In genomic region chr12:81107278-81108100, GRCm38 (mm10) we compare ENCODE assay signal across 18 mouse cellular contexts.
DNase-seq lines count a peak whose midpoint lies in the region; ATAC-seq and TF ChIP-seq lines count a peak whose summit lies in the region.
"Had no signal": no experiment of that assay in that cellular context is flagged by ENCODE, and none has a peak within 500 bp of the region (broad histone marks: within the 10 kb centered on the region; RNA-seq: fewer than 3 reads in every experiment).

No protein-coding gene starts in this region.

- H3K9ac ChIP-seq in liver, postnatal 0 days (replicated peaks): no peak overlapping the region
- no peak overlapping the region for H3K9ac ChIP-seq in liver, embryonic 12.5 days
- H3K9ac ChIP-seq: embryonic facial prominence, embryonic 12.5 days; forebrain, postnatal 0 days; heart, embryonic 15.5 days; liver, embryonic 13.5 days; neural tube, embryonic 12.5 days had no signal

- peaks cover 11% of the 10 kb centered on the region; the same call in 1 of the 2 replicates for H3K4me1 ChIP-seq in liver, postnatal 0 days (ENCODE audit: insufficient read depth)
- 0 out of 2 replicates have a peak, but pooled peaks cover 9% of the 10 kb centered on the region for H3K4me1 ChIP-seq in liver, embryonic 12.5 days

- ATAC-seq in liver, postnatal 0 days: no peak
- ATAC-seq in liver, embryonic 12.5 days: no peak; the same call in 1 of the 2 replicates
- ATAC-seq: forebrain, postnatal 0 days; inflammation-experienced regulatory T-cells, adult 6 months had no signal

- DNase-seq in cerebellum, postnatal 10 days: peak; percentile 65 to 73
- no peak for DNase-seq in cerebellum, adult 8-10 months
- DNase-seq in liver, postnatal 0 days: no peak
- peak; percentile 45 for DNase-seq in adrenal gland, adult 8-10 months
- DNase-seq in adrenal gland, postnatal 25 days: peak; percentile 67
- DNase-seq in retina, postnatal 1 day: no peak
- DNase-seq: forebrain, postnatal 0 days; gastrocnemius, adult 2 months; layer of hippocampus, postnatal 36 days; liver, embryonic 13.5 days; right cerebral cortex, postnatal 4 days; thymus, adult 2 months had no signal

- no peaks in the 10 kb centered on the region for H3K9me3 ChIP-seq in liver, postnatal 0 days (ENCODE audit: low read length)
- H3K9me3 ChIP-seq in liver, embryonic 12.5 days (replicated peaks): no peaks in the 10 kb centered on the region
- H3K9me3 ChIP-seq: embryonic facial prominence, embryonic 12.5 days; heart, embryonic 15.5 days; liver, embryonic 13.5 days; neural tube, embryonic 12.5 days had no signal

- TF ChIP-seq CTCF in liver, postnatal 0 days (IDR thresholded peaks at IDR 0.05; ENCODE audit: low read depth): no peak

- H3K27ac ChIP-seq in liver, postnatal 0 days (ENCODE audit: low read depth): 0 out of 2 replicates have a peak overlapping the region, but pooled peaks have one; percentile 18
- no peak overlapping the region for H3K27ac ChIP-seq in liver, embryonic 12.5 days
- H3K27ac ChIP-seq: embryonic facial prominence, embryonic 12.5 days; gastrocnemius, adult 2 months; heart, embryonic 15.5 days; kidney, postnatal 0 days; neural tube, embryonic 12.5 days had no signal

- no peaks in the 10 kb centered on the region for H3K27me3 ChIP-seq in liver, postnatal 0 days (ENCODE audit: insufficient read depth, low read length)
- H3K27me3 ChIP-seq in liver, embryonic 12.5 days (replicated peaks): no peaks in the 10 kb centered on the region
- H3K27me3 ChIP-seq: embryonic facial prominence, embryonic 12.5 days; heart, embryonic 15.5 days; liver, embryonic 13.5 days; neural tube, embryonic 12.5 days had no signal

- H3K4me2 ChIP-seq in liver, postnatal 0 days (ENCODE audit: low read depth, low read length): no peak overlapping the region
- H3K4me2 ChIP-seq in liver, embryonic 12.5 days: no peak overlapping the region
- H3K4me2 ChIP-seq: embryonic facial prominence, embryonic 12.5 days; heart, embryonic 15.5 days; liver, embryonic 13.5 days; neural tube, embryonic 12.5 days had no signal

- H3K4me3 ChIP-seq in liver, postnatal 0 days (ENCODE audit: low read depth, low read length): no peak overlapping the region
- no peak overlapping the region for H3K4me3 ChIP-seq in liver, embryonic 12.5 days
- H3K4me3 ChIP-seq: embryonic facial prominence, embryonic 12.5 days; gastrocnemius, adult 2 months; heart, embryonic 15.5 days; liver, embryonic 13.5 days; neural tube, embryonic 12.5 days had no signal

- WGBS in liver, postnatal 0 days (ENCODE audit: insufficient replicate concordance): 65% methylated on average over 14 of the region's 14 CpGs
- WGBS in liver, embryonic 12.5 days (ENCODE audit: insufficient replicate concordance): 67% methylated on average over 14 of the region's 14 CpGs

- no peaks in the 10 kb centered on the region; the same call in 1 of the 2 replicates for H3K36me3 ChIP-seq in liver, postnatal 0 days (replicated peaks; ENCODE audit: insufficient read depth, low read length)
- H3K36me3 ChIP-seq in liver, embryonic 12.5 days: no peaks in the 10 kb centered on the region
- H3K36me3 ChIP-seq: embryonic facial prominence, embryonic 12.5 days; heart, embryonic 15.5 days; liver, embryonic 13.5 days; neural tube, embryonic 12.5 days had no signal

- TF ChIP-seq EP300 in liver, postnatal 0 days (IDR thresholded peaks at IDR 0.05; ENCODE audit: low read depth): no peak

Comparison
In these comparisons a context has a peak if more than half of its experiments do, and no peak if none do; other contexts are left out.
1. DNase-seq: peak in cerebellum, postnatal 10 days (2 of 2), adrenal gland, adult 8-10 months (single experiment) and adrenal gland, postnatal 25 days (single experiment); none in cerebellum, adult 8-10 months (single experiment), liver, postnatal 0 days (single experiment) and retina, postnatal 1 day (single experiment).